ENCODE assay signal across 8 mouse cellular contexts in the genomic region with DNA sequence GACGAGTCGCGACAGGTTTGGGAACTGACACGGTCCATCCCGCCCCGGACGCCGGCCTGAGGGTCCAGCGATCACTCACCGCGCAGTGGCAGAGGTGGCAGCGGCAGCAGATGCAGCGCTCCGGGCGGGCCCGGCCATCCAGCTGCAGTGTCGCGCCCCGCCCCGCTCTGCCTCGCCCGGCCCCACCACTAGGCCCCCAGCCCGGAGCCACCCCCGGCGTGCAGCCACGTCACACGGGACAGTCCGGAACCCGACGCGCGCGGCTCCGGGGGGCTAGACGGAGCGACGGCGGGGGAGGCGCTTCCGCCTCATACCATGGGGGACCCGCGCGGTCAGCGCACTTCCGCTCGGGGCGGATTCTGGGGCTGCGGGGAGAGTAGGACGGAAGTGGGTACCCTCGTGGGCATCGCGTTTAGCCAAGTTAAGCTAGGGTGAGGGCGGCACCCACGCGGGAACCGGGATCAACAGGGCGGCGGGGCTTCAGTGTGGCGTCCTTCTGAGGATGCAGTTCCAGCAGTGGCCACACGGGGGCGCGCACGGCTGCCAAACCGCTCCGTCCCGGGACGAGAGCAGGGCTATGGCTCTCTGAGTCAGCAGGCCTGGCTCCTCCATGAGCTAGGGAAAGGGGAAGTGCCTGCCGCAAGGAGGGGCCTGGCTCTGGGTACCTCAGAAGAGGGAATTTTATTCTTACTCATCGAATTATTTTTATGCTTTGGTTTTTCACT. TPM values are rescaled to one million over a fixed set of nuclear protein-coding genes. Genes with fewer than 3 reads are reported as not detected.
DNase-seq lines count a peak whose midpoint lies in the region; ATAC-seq and TF ChIP-seq lines count a peak whose summit lies in the region.

Gene Slc39a13 (minus strand): TSS at position 342 of the 725 bp plus-strand sequence.

- peaks cover 19% of the 10 kb centered on the region for H3K36me3 ChIP-seq in C2C12 (ENCODE audit: control insufficient read depth, insufficient read depth)
- H3K36me3 ChIP-seq in erythroblast, embryonic 14.5 days (ENCODE audit: control insufficient read depth) = peaks cover 24% of the 10 kb centered on the region
- peaks cover 17% of the 10 kb centered on the region for H3K36me3 ChIP-seq in heart, embryonic 12.5 days
- peaks cover 5% of the 10 kb centered on the region; the same call in 1 of the 2 replicates for H3K36me3 ChIP-seq in kidney, postnatal 0 days (ENCODE audit: insufficient read depth, low read length)
- no peaks in the 10 kb centered on the region for H3K36me3 ChIP-seq in liver, embryonic 11.5 days (ENCODE audit: control insufficient read depth, insufficient read depth, low read length)
- H3K36me3 ChIP-seq in stomach, embryonic 14.5 days (ENCODE audit: control insufficient read depth, insufficient read depth, low read length) = no peaks in the 10 kb centered on the region

- peaks cover 38% of the 10 kb centered on the region for H3K4me1 ChIP-seq in erythroblast, embryonic 14.5 days (ENCODE audit: control insufficient read depth)
- peaks cover 24% of the 10 kb centered on the region for H3K4me1 ChIP-seq in heart, embryonic 12.5 days (replicated peaks)
- H3K4me1 ChIP-seq in kidney, postnatal 0 days (replicated peaks; ENCODE audit: insufficient read depth, low read length) = peaks cover 18% of the 10 kb centered on the region
- peaks cover 14% of the 10 kb centered on the region for H3K4me1 ChIP-seq in liver, embryonic 11.5 days (replicated peaks; ENCODE audit: control insufficient read depth, insufficient read depth, low read length)
- peaks cover 17% of the 10 kb centered on the region for H3K4me1 ChIP-seq in stomach, embryonic 14.5 days (ENCODE audit: control insufficient read depth, insufficient read depth, low read length)

- peaks cover 40% of the 10 kb centered on the region for H3K79me2 ChIP-seq in C2C12 (ENCODE audit: control insufficient read depth, insufficient read depth)

- TF ChIP-seq CTCF in C2C12 (IDR thresholded peaks at IDR 0.05; ENCODE audit: control insufficient read depth, insufficient read depth, insufficient read length) = peak; percentile 99
- peak; percentile 98 for TF ChIP-seq CTCF in brain, embryonic 14.5 days (IDR thresholded peaks at IDR 0.05; ENCODE audit: borderline replicate concordance, extremely low read depth, insufficient read depth, insufficient read length)
- peak; percentile 99 for TF ChIP-seq CTCF in kidney, postnatal 0 days (IDR thresholded peaks at IDR 0.05; ENCODE audit: low read depth)

- H3K79me3 ChIP-seq in C2C12 (ENCODE audit: low read depth) = peaks cover 7% of the 10 kb centered on the region

- H3K27ac ChIP-seq in heart, embryonic 12.5 days (ENCODE audit: poor library complexity, severe bottlenecking) = peak within 1 kb of the TSS; percentile 80
- peak within 1 kb of the TSS; percentile 82 for H3K27ac ChIP-seq in kidney, postnatal 0 days
- peak within 1 kb of the TSS; percentile 80 for H3K27ac ChIP-seq in liver, embryonic 11.5 days (ENCODE audit: low read depth, low read length)
- H3K27ac ChIP-seq in stomach, embryonic 14.5 days (ENCODE audit: low read length) = peak within 1 kb of the TSS; percentile 79

- peak; percentile 98 for DNase-seq in brain, embryonic 14.5 days (ENCODE audit: low read depth)
- DNase-seq in kidney, postnatal 0 days (ENCODE audit: low spot score) = peak; percentile 97
- peak; percentile 99 for DNase-seq in liver, embryonic 11.5 days (ENCODE audit: low spot score)
- DNase-seq in naive thymus-derived CD4-positive, alpha-beta T cell, adult 2 months (ENCODE audit: low read depth) = peak; percentile 96

- TF ChIP-seq POLR2A in brain, embryonic 14.5 days (IDR thresholded peaks at IDR 0.05; ENCODE audit: borderline replicate concordance, extremely low read depth, insufficient read depth, insufficient read length, poor library complexity, severe bottlenecking) = peak; percentile 24; the same call in 1 of the 2 replicates

- H3K27me3 ChIP-seq in C2C12 (ENCODE audit: control insufficient read depth, insufficient read depth, insufficient read length) = no peaks in the 10 kb centered on the region
- no peaks in the 10 kb centered on the region for H3K27me3 ChIP-seq in erythroblast, embryonic 14.5 days (ENCODE audit: control insufficient read depth)
- no peaks in the 10 kb centered on the region for H3K27me3 ChIP-seq in heart, embryonic 12.5 days (replicated peaks)
- no peaks in the 10 kb centered on the region for H3K27me3 ChIP-seq in kidney, postnatal 0 days (ENCODE audit: insufficient read depth, low read length)
- no peaks in the 10 kb centered on the region for H3K27me3 ChIP-seq in liver, embryonic 11.5 days (replicated peaks; ENCODE audit: control insufficient read depth, insufficient read depth, low read length)
- H3K27me3 ChIP-seq in stomach, embryonic 14.5 days (ENCODE audit: control insufficient read depth, insufficient read depth, low read length) = no peaks in the 10 kb centered on the region

- H3K9ac ChIP-seq in heart, embryonic 12.5 days = peak within 1 kb of the TSS; percentile 67
- H3K9ac ChIP-seq in kidney, postnatal 0 days (ENCODE audit: low read depth, low read length) = peak within 1 kb of the TSS; percentile 62
- peak within 1 kb of the TSS; percentile 79 for H3K9ac ChIP-seq in liver, embryonic 11.5 days (ENCODE audit: low read depth, low read length)
- H3K9ac ChIP-seq in stomach, embryonic 14.5 days (replicated peaks; ENCODE audit: low read depth, low read length) = peak within 1 kb of the TSS; percentile 57

- H3ac ChIP-seq in C2C12 (ENCODE audit: control insufficient read depth, insufficient read length, low read depth) = peak within 1 kb of the TSS; percentile 86

- WGBS in heart, embryonic 12.5 days = under 1% methylated on average over 69 of the region's 69 CpGs
- under 1% methylated on average over 69 of the region's 69 CpGs for WGBS in kidney, postnatal 0 days
- under 1% methylated on average over 67 of the region's 69 CpGs for WGBS in liver, embryonic 11.5 days
- WGBS in stomach, embryonic 14.5 days = under 1% methylated on average over 69 of the region's 69 CpGs

- H3K9me3 ChIP-seq in erythroblast, embryonic 14.5 days (ENCODE audit: control insufficient read depth, low read length) = no peaks in the 10 kb centered on the region
- H3K9me3 ChIP-seq in heart, embryonic 12.5 days (replicated peaks) = no peaks in the 10 kb centered on the region
- no peaks in the 10 kb centered on the region for H3K9me3 ChIP-seq in kidney, postnatal 0 days (replicated peaks; ENCODE audit: low read length)
- no peaks in the 10 kb centered on the region for H3K9me3 ChIP-seq in liver, embryonic 11.5 days (ENCODE audit: control insufficient read depth, low read length)
- H3K9me3 ChIP-seq in stomach, embryonic 14.5 days (ENCODE audit: control insufficient read depth, low read depth, low read length) = no peaks in the 10 kb centered on the region

- peak within 1 kb of the TSS; percentile 75 for H3K4me3 ChIP-seq in C2C12 (ENCODE audit: insufficient read depth, poor library complexity, severe bottlenecking)
- peak within 1 kb of the TSS; percentile 85 for H3K4me3 ChIP-seq in erythroblast, embryonic 14.5 days (replicated peaks)
- H3K4me3 ChIP-seq in heart, embryonic 12.5 days = peak within 1 kb of the TSS; percentile 70
- H3K4me3 ChIP-seq in kidney, postnatal 0 days (replicated peaks; ENCODE audit: low read depth, low read length) = peak within 1 kb of the TSS; percentile 53
- peak within 1 kb of the TSS; percentile 60 for H3K4me3 ChIP-seq in liver, embryonic 11.5 days (ENCODE audit: low read depth, low read length)
- peak within 1 kb of the TSS; percentile 60 for H3K4me3 ChIP-seq in stomach, embryonic 14.5 days (ENCODE audit: low read depth, low read length)

- peak within 1 kb of the TSS; percentile 77 for H3K4me2 ChIP-seq in heart, embryonic 12.5 days
- H3K4me2 ChIP-seq in kidney, postnatal 0 days (ENCODE audit: low read length) = peak within 1 kb of the TSS; percentile 82
- peak within 1 kb of the TSS; percentile 81 for H3K4me2 ChIP-seq in liver, embryonic 11.5 days
- peak within 1 kb of the TSS; percentile 78 for H3K4me2 ChIP-seq in stomach, embryonic 14.5 days (replicated peaks; ENCODE audit: low read depth, low read length)

- peak; percentile 97 for ATAC-seq in heart, embryonic 12.5 days (ENCODE audit: insufficient number of reproducible peaks, low FRiP score)
- peak; percentile 96 for ATAC-seq in kidney, postnatal 0 days (replicated peaks; ENCODE audit: low FRiP score, low read depth)
- peak; percentile 96 for ATAC-seq in liver, embryonic 11.5 days (replicated peaks; ENCODE audit: low FRiP score)
- ATAC-seq in stomach, embryonic 14.5 days (ENCODE audit: insufficient number of reproducible peaks, insufficient read depth, low FRiP score, low read depth) = peak; percentile 96

TF ChIP-seq in C2C12, 6 proteins besides CTCF, POLR2A, EP300 and RAD21:
- TF ChIP-seq MAX (IDR thresholded peaks at IDR 0.05) (peak; percentile 64), USF1 (IDR thresholded peaks at IDR 0.05; ENCODE audit: low read depth) (no peak), FOSL1 (IDR thresholded peaks at IDR 0.05; ENCODE audit: insufficient read depth, low read length, poor library complexity, severe bottlenecking) (no peak), CEBPB (IDR thresholded peaks at IDR 0.05; ENCODE audit: low read depth) (no peak), MYOG (IDR thresholded peaks at IDR 0.05; ENCODE audit: control insufficient read depth, extremely low read depth, insufficient read length) (no peak), MYOD1 (IDR thresholded peaks at IDR 0.05; ENCODE audit: control insufficient read depth, insufficient read length, low read depth) (no peak)

RNA-seq across cellular contexts. Expression of gene Slc39a13, which starts in this region (rescaled TPM):
- polyA plus RNA-seq in C2C12 (2012; fragmentation: generic; extraction: Trizol) = 52.3 TPM
- 50.7 and 58.1 TPM in 2 replicates for polyA plus RNA-seq in brain, embryonic 14.5 days (2012; rRNA removed)
- 1.4 and 2.0 TPM in 2 replicates for polyA plus RNA-seq in erythroblast, embryonic 14.5 days (2012)
- polyA plus RNA-seq in heart, embryonic 12.5 days (2016; fragmentation: Nextera tagmentation; extraction: Ambion mirVana) = 42.5 and 44.3 TPM in 2 replicates
- polyA plus RNA-seq in kidney, postnatal 0 days (2015; fragmentation: Nextera tagmentation; extraction: Ambion mirVana) = 39.9 and 41.8 TPM in 2 replicates
- polyA plus RNA-seq in liver, embryonic 11.5 days (2014; fragmentation: Nextera tagmentation; extraction: Ambion mirVana) = 19.6 and 20.0 TPM in 2 replicates
- 42.8 and 45.8 TPM in 2 replicates for polyA plus RNA-seq in stomach, embryonic 14.5 days (2014; fragmentation: Nextera tagmentation; extraction: Ambion mirVana)

Comparison
In these comparisons a context has a peak if more than half of its experiments do, and no peak if none do; other contexts are left out.
1. Peak in every context shown above with its lines: DNase-seq, ATAC-seq, H3K4me3 ChIP-seq and H3K27ac ChIP-seq.